Mouse (Mus musculus) splenic B cell, adult 2 months (primary cell): ENCODE measurements at regions not wholly inside any gene's neighbourhood (a gene's known extent, or its start where the extent isn't known, plus 50 kb on each side); places are given as distances from the start of the nearest gene placed in this dataset.

Experiments used
- DNase-seq: peaks from one replicate; pipeline ENCODE4 v3.0.0-alpha.2; 2011; ENCODE audit warnings: low read depth, low spot score
- H3K27me3 ChIP-seq: 2 replicates; pipeline ENCODE4 v1.6.1; 2012; ENCODE audit warnings: mild to moderate bottlenecking, low read length, moderate library complexity, mixed read lengths; ENCODE audit not compliant: control insufficient read depth, poor library complexity, insufficient read depth, severe bottlenecking
- H3K36me3 ChIP-seq: 2 replicates; pipeline ENCODE4 v1.6.1; 2012; ENCODE audit warnings: mild to moderate bottlenecking, low read length, moderate library complexity, mixed read lengths; ENCODE audit not compliant: control insufficient read depth, poor library complexity, insufficient read depth, severe bottlenecking

DNA sequence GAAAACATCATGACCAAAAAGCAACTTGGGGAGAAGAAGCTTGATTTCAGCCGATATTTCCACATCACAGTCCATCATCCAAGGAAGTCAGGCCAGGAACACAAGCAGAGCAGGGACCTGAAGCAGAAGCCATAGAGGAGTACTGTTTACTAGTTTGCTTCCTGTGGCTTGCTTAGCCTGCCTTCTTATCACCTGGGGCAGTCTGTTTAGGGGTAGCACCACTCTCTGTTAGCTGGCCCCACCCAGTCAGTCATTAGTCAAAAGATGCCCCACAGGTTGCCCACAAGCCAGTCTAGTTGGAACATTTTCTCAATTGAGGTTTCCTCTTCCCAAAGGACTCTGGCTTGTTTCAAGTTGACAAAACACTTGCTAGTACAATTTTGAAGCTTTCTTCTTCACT lies 87.1 kb upstream of the Egfl6 start:
- no peaks in the 10 kb centered on the region for H3K36me3 ChIP-seq
- DNase-seq: no peak
- no peaks in the 10 kb centered on the region for H3K27me3 ChIP-seq

DNA sequence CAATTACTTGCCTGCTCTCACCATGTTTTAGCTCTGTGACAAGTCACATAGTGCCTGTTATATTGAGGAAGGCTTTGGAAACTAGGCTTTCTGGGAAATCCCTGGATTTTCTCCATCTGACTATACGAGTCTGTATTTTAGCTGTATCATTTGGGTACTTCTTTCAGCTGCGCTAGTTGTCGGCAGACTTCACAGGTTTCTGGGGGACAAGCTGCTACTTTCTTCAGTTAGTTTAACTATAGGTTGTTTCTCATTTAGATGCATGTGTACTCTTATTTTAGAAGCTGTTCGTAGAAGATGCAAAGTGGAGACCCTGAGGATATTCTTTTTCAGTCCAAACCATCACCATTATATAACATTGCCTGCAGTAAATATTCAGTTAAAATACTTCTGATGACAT lies 86.3 kb upstream of the Egfl6 start:
- H3K36me3 ChIP-seq: no peaks in the 10 kb centered on the region
- H3K27me3 ChIP-seq: no peaks in the 10 kb centered on the region
- no peak for DNase-seq

DNA sequence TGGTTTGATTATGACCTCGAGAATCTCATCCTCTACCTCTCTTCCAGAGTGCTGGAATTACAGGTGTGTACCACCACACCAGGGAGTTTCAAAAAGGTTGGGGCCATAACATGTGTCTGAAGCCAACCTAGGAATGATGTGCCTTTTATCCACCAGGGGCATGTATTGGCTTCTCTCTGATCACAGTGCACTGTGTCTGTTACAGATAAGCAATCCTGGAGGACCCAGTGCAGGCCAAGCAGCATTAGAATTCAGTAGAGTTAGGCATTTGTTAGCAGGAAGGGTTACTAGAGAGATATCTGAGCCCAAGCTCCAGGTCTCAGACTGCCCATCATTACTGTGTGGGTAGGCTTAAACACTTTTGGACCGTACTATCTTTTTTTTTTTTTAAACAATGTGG lies 80.8 kb upstream of the Egfl6 start:
- no peak for DNase-seq
- Histone ChIP-seq H3K36me3 (no peaks in the 10 kb centered on the region), H3K27me3 (no peaks in the 10 kb centered on the region)

DNA sequence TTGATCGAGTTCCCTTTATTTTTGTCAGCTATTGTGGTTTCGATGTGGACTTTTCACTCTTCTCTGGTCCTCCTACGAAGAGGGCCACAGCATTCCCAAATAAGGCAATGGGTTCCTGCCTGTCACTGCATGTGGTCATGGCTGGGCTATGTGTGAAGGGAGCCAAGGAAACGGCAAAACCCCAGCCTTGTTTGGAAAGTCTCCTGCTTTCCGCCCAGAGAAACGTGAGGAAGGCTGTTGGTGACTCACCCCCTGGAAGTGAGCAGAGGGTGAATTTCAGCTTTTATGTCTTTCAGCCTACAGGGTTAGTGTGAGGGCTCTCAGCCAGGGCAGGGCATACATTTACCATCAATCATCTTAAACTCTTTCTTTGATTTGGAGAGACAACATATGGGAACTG lies 76.3 kb upstream of the Egfl6 start:
- Histone ChIP-seq H3K27me3 (no peaks in the 10 kb centered on the region), H3K36me3 (no peaks in the 10 kb centered on the region)
- DNase-seq: peak; percentile 8

DNA sequence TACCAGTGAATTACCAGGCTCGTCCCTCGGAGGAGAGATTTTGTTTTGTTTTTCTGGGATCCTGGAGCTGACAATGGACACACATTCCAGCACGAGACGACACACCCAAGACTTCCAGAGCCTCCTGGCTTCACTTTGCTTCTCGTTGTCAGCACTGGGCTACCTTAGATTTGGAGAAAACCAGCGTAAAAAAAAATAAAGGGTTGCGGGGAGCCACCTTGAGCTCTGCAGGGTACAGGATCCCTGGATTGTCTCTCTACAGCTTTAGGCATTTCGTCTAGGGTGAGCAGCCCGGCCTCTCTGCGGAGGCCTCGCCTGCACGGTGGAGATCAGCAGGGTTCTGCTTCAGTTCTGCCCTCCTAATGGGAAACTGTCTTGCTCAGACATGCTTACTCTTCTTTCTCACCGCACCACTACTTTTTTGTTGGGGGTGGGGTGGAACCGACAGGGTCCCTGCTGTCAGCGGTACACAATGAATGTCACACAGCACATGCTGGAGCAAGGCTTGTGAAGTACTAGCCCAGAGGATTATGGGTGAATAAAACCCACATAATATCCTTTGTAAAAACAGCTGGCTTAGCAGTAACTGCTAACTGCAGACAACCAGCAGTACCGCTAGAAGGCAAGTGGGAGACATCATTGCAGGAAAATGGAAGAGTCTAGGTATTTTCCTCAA lies 75.7 kb upstream of the Egfl6 start:
- no peaks in the 10 kb centered on the region for H3K27me3 ChIP-seq
- no peaks in the 10 kb centered on the region for H3K36me3 ChIP-seq
- DNase-seq: peak; percentile 40

DNA sequence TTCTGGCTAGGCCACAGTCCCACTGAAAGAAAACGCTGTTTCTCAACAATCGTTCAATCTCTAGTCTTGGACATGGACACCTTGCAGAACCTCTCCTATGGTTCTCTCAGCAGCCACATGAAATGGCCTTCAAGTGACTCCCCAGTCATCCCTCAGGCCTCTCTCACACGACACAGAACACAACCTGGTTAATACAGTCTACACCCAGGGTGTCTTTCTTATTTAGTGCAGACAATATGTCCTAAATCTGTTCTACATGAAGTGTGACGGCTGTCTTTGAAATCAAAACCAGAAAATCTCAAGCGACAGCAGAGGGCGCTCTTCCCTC lies 75.2 kb upstream of the Egfl6 start:
- no peaks in the 10 kb centered on the region for H3K27me3 ChIP-seq
- DNase-seq: peak; percentile 77
- H3K36me3 ChIP-seq: no peaks in the 10 kb centered on the region

DNA sequence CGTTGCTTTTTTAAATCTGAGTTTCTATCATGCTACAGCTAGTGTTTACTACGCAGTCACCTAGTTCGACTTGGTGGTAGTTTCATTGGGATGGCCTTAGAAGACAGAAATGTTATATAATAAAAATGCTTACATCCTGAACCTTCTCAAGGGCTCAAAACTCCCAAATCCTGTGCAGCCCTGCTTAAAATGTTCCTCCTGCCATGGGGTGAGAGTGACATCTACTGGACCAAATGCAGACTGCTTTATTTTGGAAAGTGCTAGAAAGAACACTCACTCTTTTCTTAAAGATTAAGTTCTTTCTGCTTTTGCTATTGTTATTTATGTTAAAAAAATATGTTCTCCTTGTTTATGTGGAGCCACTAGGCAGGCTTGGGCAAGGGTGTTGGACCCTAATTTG lies 66.9 kb upstream of the Egfl6 start:
- Histone ChIP-seq H3K36me3 (no peaks in the 10 kb centered on the region), H3K27me3 (no peaks in the 10 kb centered on the region)
- DNase-seq: peak; percentile 69

DNA sequence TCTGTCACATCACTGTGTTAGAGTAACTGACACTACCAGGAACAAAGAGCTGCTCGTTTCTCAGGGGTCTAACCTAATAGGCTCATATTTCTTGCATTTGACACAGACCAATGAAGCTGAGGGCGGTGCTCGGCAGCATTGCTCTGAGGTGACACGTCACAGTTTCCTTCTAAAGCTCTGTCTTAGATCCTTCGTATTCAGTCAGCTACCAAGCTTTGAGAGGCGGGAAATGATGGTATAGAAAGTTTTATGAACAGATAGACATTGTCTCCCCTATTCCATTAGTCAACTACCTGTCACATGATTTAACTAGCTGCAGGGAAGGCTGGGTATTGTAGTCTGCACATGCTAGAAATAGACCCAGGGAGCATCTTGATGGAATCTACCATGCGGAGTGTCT lies 60.2 kb upstream of the Egfl6 start:
- Histone ChIP-seq H3K36me3 (no peaks in the 10 kb centered on the region), H3K27me3 (no peaks in the 10 kb centered on the region)
- peak; percentile 13 for DNase-seq

DNA sequence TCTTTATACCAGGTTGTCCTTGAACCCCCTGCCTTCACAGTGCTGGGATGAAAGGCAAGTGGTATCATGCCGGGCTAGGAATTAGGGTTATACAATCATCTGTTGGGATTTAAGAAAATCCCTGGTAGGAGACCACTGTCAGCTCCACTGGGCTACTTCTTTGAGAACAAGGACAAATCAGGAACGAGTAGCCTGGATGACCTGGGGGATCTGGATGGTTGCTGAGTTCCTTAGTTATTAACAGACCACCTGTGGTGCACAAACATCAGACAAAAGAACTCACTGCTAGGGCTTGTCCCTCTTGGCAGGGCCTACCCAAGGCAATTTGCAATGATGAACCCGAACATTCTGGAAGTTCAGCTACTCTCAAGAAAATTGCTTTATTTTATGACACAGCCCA lies 55.7 kb upstream of the Egfl6 start:
- Histone ChIP-seq H3K36me3 (no peaks in the 10 kb centered on the region), H3K27me3 (no peaks in the 10 kb centered on the region)
- no peak for DNase-seq

DNA sequence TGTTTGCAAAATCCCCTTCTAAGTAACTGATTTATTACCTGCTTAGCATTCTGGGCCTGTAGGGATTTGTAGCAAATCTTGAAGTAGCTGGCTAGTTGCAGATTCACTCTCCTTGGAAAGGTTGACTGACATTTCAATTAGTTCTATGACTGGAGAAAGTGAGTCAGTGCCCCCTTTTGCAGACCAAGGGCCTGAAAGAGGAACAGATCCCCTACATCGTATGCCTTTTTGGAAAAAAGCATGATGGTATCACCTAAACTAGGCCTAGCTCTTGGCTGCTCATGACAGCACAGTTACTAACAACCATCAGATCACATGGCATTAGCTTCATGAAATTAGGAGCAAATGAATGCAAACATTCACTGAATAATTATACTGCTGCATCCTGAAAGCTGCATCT lies 54.7 kb upstream of the Egfl6 start:
- no peak for DNase-seq
- H3K36me3 ChIP-seq: no peaks in the 10 kb centered on the region
- no peaks in the 10 kb centered on the region for H3K27me3 ChIP-seq
